Mouse (Mus musculus) lung, postnatal 0 days (tissue): ENCODE data around the gene Prokr2.

Source experiments
- CTCF ChIP-seq: IDR thresholded peaks from 2 replicates; pipeline ENCODE4 v1.5.1; 2016; ENCODE audit warnings: antibody characterized with exemption, mild to moderate bottlenecking
- EP300 ChIP-seq: IDR thresholded peaks from 2 replicates; pipeline ENCODE4 v1.6.1; 2016; ENCODE audit warnings: antibody characterized with exemption, mild to moderate bottlenecking, control low read depth

GRCm38 (mm10) chr2:132418414-132418813, 33.2 kb upstream of the Prokr2 start:
- no peak for TF ChIP-seq CTCF
- TF ChIP-seq EP300: no peak
